Mouse (Mus musculus) embryo, embryonic 10.5 days (tissue): ENCODE data around the gene Nectin3.

Source experiments
- DNase-seq: peaks from one replicate; pipeline ENCODE4 v3.0.0-alpha.2; 2015; ENCODE audit warnings: low spot score

Gene Nectin3

GRCm38 (mm10) chr16:46498421-46498789, at the start of gene Nectin3:
Gene Nectin3 (minus strand): TSS chr16:46498525.
- DNase-seq = no peak

GRCm38 (mm10) chr16:46538092-46538491, 39.8 kb upstream of the Nectin3 start:
- no peak for DNase-seq

GRCm38 (mm10) chr16:46532465-46533254, 34.3 kb upstream of the Nectin3 start:
- no peak for DNase-seq

GRCm38 (mm10) chr16:46531023-46531422, 32.7 kb upstream of the Nectin3 start:
- DNase-seq = peak; percentile 38

GRCm38 (mm10) chr16:46520885-46521417, 22.6 kb upstream of the Nectin3 start:
- DNase-seq = no peak

GRCm38 (mm10) chr16:46519606-46520005, 21.3 kb upstream of the Nectin3 start:
- no peak for DNase-seq

GRCm38 (mm10) chr16:46507944-46508333, 9.6 kb upstream of the Nectin3 start:
- DNase-seq = no peak

- DNase-seq = no peak
These were observed 9.1 kb upstream of the Nectin3 start for GRCm38 (mm10) chr16:46507260-46507943.

- no peak for DNase-seq
These were observed 5.7 kb upstream of the Nectin3 start for GRCm38 (mm10) chr16:46504006-46504405.

- no peak for DNase-seq
These were observed 4.0 kb upstream of the Nectin3 start for GRCm38 (mm10) chr16:46502311-46502710.

- DNase-seq = no peak
These were observed 2.4 kb upstream of the Nectin3 start for GRCm38 (mm10) chr16:46500759-46501158.

- DNase-seq = peak; percentile 60
These were observed 472 bp downstream of the Nectin3 start for GRCm38 (mm10) chr16:46497686-46498420.

- peak; percentile 95 for DNase-seq
These were observed 1.2 kb downstream of the Nectin3 start for GRCm38 (mm10) chr16:46496889-46497685.

GRCm38 (mm10) chr16:46496031-46496868, 2.1 kb downstream of the Nectin3 start:
- peak; percentile 82 for DNase-seq

GRCm38 (mm10) chr16:46495201-46495600, 3.1 kb downstream of the Nectin3 start:
- peak; percentile 19 for DNase-seq

- DNase-seq = peak; percentile 80
These were observed 10.8 kb downstream of the Nectin3 start for GRCm38 (mm10) chr16:46487436-46488097.

- no peak for DNase-seq
These were observed 21.0 kb downstream of the Nectin3 start for GRCm38 (mm10) chr16:46477336-46477735.

GRCm38 (mm10) chr16:46451421-46451820, 46.9 kb downstream of the Nectin3 start:
- DNase-seq = no peak

GRCm38 (mm10) chr16:46449013-46449412, 49.3 kb downstream of the Nectin3 start:
- no peak for DNase-seq

GRCm38 (mm10) chr16:46431317-46431716, 67.0 kb downstream of the Nectin3 start:
- DNase-seq = peak; percentile 28
